20 mouse cellular contexts compared by ENCODE assay signal in genomic region chr14:122747860-122748842, GRCm38 (mm10).
A peak's percentile ranks its signal among the peaks of the same experiment; 100 is the strongest.
DNase-seq lines count a peak whose midpoint lies in the region; ATAC-seq and TF ChIP-seq lines count a peak whose summit lies in the region.
"Had no signal": no experiment of that assay in that cellular context is flagged by ENCODE, and none has a peak within 500 bp of the region (broad histone marks: within the 10 kb centered on the region; RNA-seq: fewer than 3 reads in every experiment).

No protein-coding gene starts in this region.

- no peak overlapping the region for H3K4me2 ChIP-seq in lung, embryonic 15.5 days
- H3K4me2 ChIP-seq in myocyte (ENCODE audit: low read depth), result peak overlapping the region; percentile 25
- H3K4me2 ChIP-seq: hindbrain, embryonic 13.5 days; intestine, embryonic 15.5 days; limb, embryonic 15.5 days; midbrain, embryonic 11.5 days; neural tube, embryonic 13.5 days had no signal

- WGBS in lung, embryonic 15.5 days, result 44% methylated on average over 3 of the region's 3 CpGs

- TF ChIP-seq POLR2A in myocyte (IDR thresholded peaks at IDR 0.05; ENCODE audit: insufficient read length, low read depth), result no peak

- ATAC-seq in cerebellum, adult (ENCODE audit: insufficient number of reproducible peaks, low FRiP score, low TSS enrichment), result no peak
- ATAC-seq in lung, embryonic 15.5 days (ENCODE audit: borderline replicate concordance, extremely low read depth, low FRiP score, low TSS enrichment), result peak; percentile 59
- ATAC-seq in common myeloid progenitor, adult 5-6 weeks (replicated peaks; ENCODE audit: low read depth, poor library complexity, severe bottlenecking), result peak; percentile 94
- ATAC-seq in activated CD4-positive, CD25-positive, alpha-beta regulatory T cell, adult 4 months, result no peak
- ATAC-seq: intestine, embryonic 15.5 days; Patski had no signal

- no peak overlapping the region for H3K4me3 ChIP-seq in lung, embryonic 15.5 days
- no peak overlapping the region for H3K4me3 ChIP-seq in myocyte
- H3K4me3 ChIP-seq: erythroblast, embryonic 14.5 days; hindbrain, embryonic 13.5 days; intestine, embryonic 15.5 days; limb, embryonic 15.5 days; neural tube, embryonic 13.5 days had no signal

- no peak overlapping the region for H3ac ChIP-seq in myocyte (ENCODE audit: control insufficient read depth, insufficient read length)

- no peaks in the 10 kb centered on the region for H3K79me2 ChIP-seq in myocyte (ENCODE audit: control insufficient read depth, insufficient read depth)

- H3K4me1 ChIP-seq in lung, embryonic 15.5 days, result no peaks in the 10 kb centered on the region
- H3K4me1 ChIP-seq: hindbrain, embryonic 13.5 days; intestine, embryonic 15.5 days; neural tube, embryonic 13.5 days had no signal

- intact Hi-C loops in left cerebral cortex, postnatal 10 days (cut with DNase I), result no loop called here

- no peak overlapping the region for H3K9ac ChIP-seq in lung, embryonic 15.5 days
- H3K9ac ChIP-seq: hindbrain, embryonic 13.5 days; intestine, embryonic 15.5 days; limb, embryonic 15.5 days; neural tube, embryonic 13.5 days had no signal

- 0 out of 2 replicates have a peak, but pooled peaks cover 3% of the 10 kb centered on the region for H3K9me3 ChIP-seq in lung, embryonic 15.5 days
- H3K9me3 ChIP-seq: hindbrain, embryonic 13.5 days; intestine, embryonic 15.5 days; limb, embryonic 15.5 days; neural tube, embryonic 13.5 days had no signal

- no peaks in the 10 kb centered on the region for H3K27me3 ChIP-seq in lung, embryonic 15.5 days
- H3K27me3 ChIP-seq in myocyte (ENCODE audit: control insufficient read depth, insufficient read depth, insufficient read length), result no peaks in the 10 kb centered on the region
- H3K27me3 ChIP-seq: hindbrain, embryonic 13.5 days; intestine, embryonic 15.5 days; limb, embryonic 15.5 days; neural tube, embryonic 13.5 days; Patski had no signal

- peak; percentile 26 for DNase-seq in cerebellum, adult 9-11 months
- no peak for DNase-seq in lung, postnatal 25 days (ENCODE audit: low spot score)
- DNase-seq in left cerebral cortex, postnatal 10 days (ENCODE audit: extremely low spot score in 1 of 2, low spot score in 2 of 2), result no peak
- DNase-seq: B cell, adult 2 months; gastrocnemius, postnatal 14 days; kidney, postnatal 4 days; right cerebral cortex, postnatal 25 days; thymus, postnatal 4 days had no signal

- no peak overlapping the region for H3K27ac ChIP-seq in lung, embryonic 15.5 days
- H3K27ac ChIP-seq: hindbrain, embryonic 13.5 days; intestine, embryonic 15.5 days; limb, embryonic 15.5 days; neural tube, embryonic 13.5 days had no signal

- no peaks in the 10 kb centered on the region for H3K36me3 ChIP-seq in lung, embryonic 15.5 days
- H3K36me3 ChIP-seq in myocyte (ENCODE audit: control insufficient read depth, insufficient read depth), result no peaks in the 10 kb centered on the region
- H3K36me3 ChIP-seq: hindbrain, embryonic 13.5 days; intestine, embryonic 15.5 days; limb, embryonic 15.5 days; neural tube, embryonic 13.5 days had no signal

TF ChIP-seq in myocyte, 11 proteins besides CTCF, POLR2A, EP300 and RAD21:
- TF ChIP-seq USF1 (IDR thresholded peaks at IDR 0.05; ENCODE audit: low read depth), result no peak
- no peak for TF ChIP-seq TCF3 (IDR thresholded peaks at IDR 0.05; ENCODE audit: insufficient read length, low read depth)
- TF ChIP-seq CEBPB (IDR thresholded peaks at IDR 0.05; ENCODE audit: insufficient read depth, poor library complexity, severe bottlenecking), result no peak
- TF ChIP-seq POLR2AphosphoS2 (IDR thresholded peaks at IDR 0.05; ENCODE audit: insufficient read length, low read depth), result no peak
- TF ChIP-seq MAX (IDR thresholded peaks at IDR 0.05; ENCODE audit: low read depth), result no peak
- no peak for TF ChIP-seq TCF12 (IDR thresholded peaks at IDR 0.05; ENCODE audit: insufficient read depth, poor library complexity, severe bottlenecking)
- no peak for TF ChIP-seq E2F4 (IDR thresholded peaks at IDR 0.05; ENCODE audit: insufficient read depth)
- no peak for TF ChIP-seq MYOG (IDR thresholded peaks at IDR 0.05; ENCODE audit: control insufficient read depth in 1 of 3, insufficient read depth in 1 of 3, insufficient read length in 2 of 3, low read depth in 2 of 3)
- no peak for TF ChIP-seq MYOD1 (IDR thresholded peaks at IDR 0.05; ENCODE audit: control insufficient read depth in 1 of 3, insufficient read length in 2 of 3, low read depth in 2 of 3)
- no peak for TF ChIP-seq SRF (IDR thresholded peaks at IDR 0.05; ENCODE audit: control insufficient read depth, insufficient read length, low read depth)
- TF ChIP-seq REST (IDR thresholded peaks at IDR 0.05; ENCODE audit: insufficient read depth, insufficient read length), result no peak

Comparison
In these comparisons a context has a peak if more than half of its experiments do, and no peak if none do; other contexts are left out.
1. ATAC-seq: peak in lung, embryonic 15.5 days (single experiment) and common myeloid progenitor, adult 5-6 weeks (single experiment); none in cerebellum, adult (single experiment) and activated CD4-positive, CD25-positive, alpha-beta regulatory T cell, adult 4 months (single experiment).